Mouse (Mus musculus) WW6 (cell line): ENCODE results near the gene Chst3.
"Not testable (repeated sequence)": the region's sequence is repeated elsewhere in the genome, so short reads cannot be mapped to it uniquely, and the experiment has no call there.

Source experiments
- DNase-seq: peaks from one replicate; pipeline ENCODE4 v3.0.0-alpha.2; 2013; ENCODE audit warnings: low read depth, low spot score

Chst3 gene

GRCm38 (mm10) chr10:60162184-60162972, 56.7 kb downstream of the Chst3 start:
- DNase-seq, result not testable (repeated sequence)

GRCm38 (mm10) chr10:60161397-60161796, 57.7 kb downstream of the Chst3 start:
- not testable (repeated sequence) for DNase-seq

- DNase-seq, result no peak
Observed at GRCm38 (mm10) chr10:60158144-60158543, 60.9 kb downstream of the Chst3 start.

- DNase-seq, result no peak
Observed at GRCm38 (mm10) chr10:60156016-60156415, 63.0 kb downstream of the Chst3 start.

GRCm38 (mm10) chr10:60151107-60151663, 67.9 kb downstream of the Chst3 start:
- no peak for DNase-seq

GRCm38 (mm10) chr10:60148087-60148486, 71.0 kb downstream of the Chst3 start:
- peak; percentile 58 for DNase-seq

- not testable (repeated sequence) for DNase-seq
Observed at GRCm38 (mm10) chr10:60147510-60148047, 71.5 kb downstream of the Chst3 start.

- no peak for DNase-seq
Observed at GRCm38 (mm10) chr10:60141656-60142160, 77.4 kb downstream of the Chst3 start.

GRCm38 (mm10) chr10:60140751-60141150, 78.3 kb downstream of the Chst3 start:
- DNase-seq, result no peak

- DNase-seq, result no peak
Observed at GRCm38 (mm10) chr10:60138680-60139079, 80.4 kb downstream of the Chst3 start.

- no peak for DNase-seq
Observed at GRCm38 (mm10) chr10:60136935-60137334, 82.1 kb downstream of the Chst3 start.

GRCm38 (mm10) chr10:60136010-60136409, 83.0 kb downstream of the Chst3 start:
- DNase-seq, result not testable (repeated sequence)

- no peak for DNase-seq
Observed at GRCm38 (mm10) chr10:60134201-60134600, 84.9 kb downstream of the Chst3 start.

GRCm38 (mm10) chr10:60133501-60133900, 85.6 kb downstream of the Chst3 start:
- DNase-seq, result no peak
